Mouse (Mus musculus) thymus, postnatal 25 days (tissue): ENCODE data around the gene Mafg.

Experiments used
- DNase-seq: peaks from one replicate; pipeline ENCODE4 v3.0.0; 2022

The Mafg gene

GRCm38 (mm10) chr11:120618619-120619535 lies 14.5 kb downstream of the Mafg start:
- DNase-seq = no peak

GRCm38 (mm10) chr11:120617519-120618112 lies 15.8 kb downstream of the Mafg start, which contains the start of gene Pcyt2:
TSS of gene Pcyt2 (minus strand) at chr11:120617936.
- peak; percentile 95 for DNase-seq

- DNase-seq = no peak
These were observed 16.6 kb downstream of the Mafg start for GRCm38 (mm10) chr11:120616617-120617294.

- no peak for DNase-seq
These were observed 17.7 kb downstream of the Mafg start for GRCm38 (mm10) chr11:120615606-120616203.

GRCm38 (mm10) chr11:120615167-120615566 lies 18.2 kb downstream of the Mafg start:
- DNase-seq = no peak

- no peak for DNase-seq
These were observed 19.4 kb downstream of the Mafg start for GRCm38 (mm10) chr11:120613976-120614375.

GRCm38 (mm10) chr11:120613481-120613972 lies 19.9 kb downstream of the Mafg start:
- no peak for DNase-seq

- peak; percentile 79 for DNase-seq
These were observed 20.6 kb downstream of the Mafg start for GRCm38 (mm10) chr11:120612763-120613162.

- no peak for DNase-seq
These were observed 22.8 kb downstream of the Mafg start for GRCm38 (mm10) chr11:120610477-120611046.

GRCm38 (mm10) chr11:120609250-120609649 lies 24.1 kb downstream of the Mafg start:
- no peak for DNase-seq

- DNase-seq = no peak
These were observed 25.0 kb downstream of the Mafg start, which contains the start of gene Npb for GRCm38 (mm10) chr11:120608241-120609034. TSS of gene Npb (plus strand) at chr11:120608477.

GRCm38 (mm10) chr11:120606764-120607163 lies 26.6 kb downstream of the Mafg start:
- no peak for DNase-seq

GRCm38 (mm10) chr11:120605667-120606066 lies 27.7 kb downstream of the Mafg start:
- no peak for DNase-seq

GRCm38 (mm10) chr11:120603545-120603944 lies 29.9 kb downstream of the Mafg start:
- DNase-seq = no peak

GRCm38 (mm10) chr11:120600716-120601115 lies 32.7 kb downstream of the Mafg start:
- DNase-seq = no peak

- no peak for DNase-seq
These were observed 34.3 kb downstream of the Mafg start for GRCm38 (mm10) chr11:120598990-120599549.

GRCm38 (mm10) chr11:120598283-120598989 lies 35.0 kb downstream of the Mafg start, which contains the start of the genes Alyref and Anapc11:
TSS of gene Alyref (minus strand) at chr11:120598365.
TSS of gene Anapc11 (plus strand) at chr11:120598421.
- DNase-seq = peak; percentile 96

GRCm38 (mm10) chr11:120597240-120598235 lies 35.9 kb downstream of the Mafg start:
- no peak for DNase-seq

- no peak for DNase-seq
These were observed 44.9 kb downstream of the Mafg start for GRCm38 (mm10) chr11:120588531-120588930.
